Mouse (Mus musculus) limb, embryonic 14.5 days (tissue): ENCODE data around the gene 1600014C10Rik. TPM values are rescaled to one million over a fixed set of nuclear protein-coding genes. Genes with fewer than 3 reads are reported as not detected.

Experiments used
- ATAC-seq: fragments of 200-750 bp; cut with Nextera tagmentation; 2 replicates; pipeline ENCODE4 v1.8.0; 2017; ENCODE audit warnings: low read depth, moderate number of reproducible peaks, moderate TSS enrichment; ENCODE audit not compliant: low FRiP score
- DNase-seq: peaks from one replicate; pipeline ENCODE4 v3.0.0-alpha.2; 2015; ENCODE audit warnings: low spot score
- H3K27ac ChIP-seq: fragments of 300-500 bp; sonication (generic); replicated peaks from 2 replicates; pipeline ENCODE4 v1.5.1; 2014; ENCODE audit warnings: low read depth, mild to moderate bottlenecking, low read length, moderate library complexity, mixed read lengths
- H3K27me3 ChIP-seq: fragments of 300-500 bp; sonication (generic); 2 replicates; pipeline ENCODE4 v1.6.1; 2014; ENCODE audit warnings: low read length, mixed read lengths; ENCODE audit not compliant: control insufficient read depth, insufficient read depth
- H3K36me3 ChIP-seq: fragments of 300-500 bp; sonication (generic); 2 replicates; pipeline ENCODE4 v1.6.1; 2014; ENCODE audit warnings: mild to moderate bottlenecking, low read length, moderate library complexity, mixed read lengths; ENCODE audit not compliant: control insufficient read depth, insufficient read depth
- H3K4me1 ChIP-seq: fragments of 300-500 bp; sonication (generic); 2 replicates; pipeline ENCODE4 v1.6.1; 2014; ENCODE audit warnings: antibody characterized with exemption, low read length, mixed read lengths; ENCODE audit not compliant: control insufficient read depth, insufficient read depth
- H3K4me2 ChIP-seq: fragments of 300-500 bp; sonication (generic); replicated peaks from 2 replicates; pipeline ENCODE4 v1.6.1; 2014; ENCODE audit warnings: low read depth, mild to moderate bottlenecking, low read length, moderate library complexity; ENCODE audit not compliant: severe bottlenecking
- H3K4me3 ChIP-seq: fragments of 300-500 bp; sonication (generic); replicated peaks from 2 replicates; pipeline ENCODE4 v1.5.1; 2014; ENCODE audit warnings: low read length
- H3K9ac ChIP-seq: fragments of 300-500 bp; sonication (generic); 2 replicates; pipeline ENCODE4 v1.6.1; 2014; ENCODE audit warnings: mild to moderate bottlenecking, low read depth, low read length, moderate library complexity; ENCODE audit not compliant: severe bottlenecking
- H3K9me3 ChIP-seq: fragments of 300-500 bp; sonication (generic); 2 replicates; pipeline ENCODE4 v1.6.1; 2016; ENCODE audit warnings: low read length; ENCODE audit not compliant: control insufficient read depth
- POLR2A ChIP-seq: fragments of 200-500 bp; IDR thresholded peaks from 2 replicates; pipeline ENCODE4 v1.8.0; 2012; ENCODE audit warnings: inconsistent platforms, mild to moderate bottlenecking, moderate library complexity, borderline replicate concordance; ENCODE audit not compliant: insufficient read depth, insufficient read length; ENCODE audit errors: extremely low read depth
- WGBS: fragments of 180-500 bp; shearing (Covaris S2); extraction: QIAGEN DNeasy Blood & Tissue Kit; methylation state at CpG from one replicate; pipeline ENCODE4 v1.1.7; 2014; 5-methylcytosine and 5-hydroxymethylcytosine counted together
- polyA plus RNA-seq, 2 experiments: library from polyadenylated mRNA; depleted of rRNA in 1 of 2; stranded (reverse) in 1 of 2; unstranded in 1 of 2; fragments of >200 nt; fragmentation: Nextera tagmentation in 1 of 2; extraction: Ambion mirVana in 1 of 2; gene quantifications; 2 replicates each; pipeline versions ENCODE4 v1.2.1 to v1.2.3; 2012 to 2014

The 1600014C10Rik gene
- polyA plus RNA-seq, 2 experiments, result 11.4 to 15.8 TPM

DNA sequence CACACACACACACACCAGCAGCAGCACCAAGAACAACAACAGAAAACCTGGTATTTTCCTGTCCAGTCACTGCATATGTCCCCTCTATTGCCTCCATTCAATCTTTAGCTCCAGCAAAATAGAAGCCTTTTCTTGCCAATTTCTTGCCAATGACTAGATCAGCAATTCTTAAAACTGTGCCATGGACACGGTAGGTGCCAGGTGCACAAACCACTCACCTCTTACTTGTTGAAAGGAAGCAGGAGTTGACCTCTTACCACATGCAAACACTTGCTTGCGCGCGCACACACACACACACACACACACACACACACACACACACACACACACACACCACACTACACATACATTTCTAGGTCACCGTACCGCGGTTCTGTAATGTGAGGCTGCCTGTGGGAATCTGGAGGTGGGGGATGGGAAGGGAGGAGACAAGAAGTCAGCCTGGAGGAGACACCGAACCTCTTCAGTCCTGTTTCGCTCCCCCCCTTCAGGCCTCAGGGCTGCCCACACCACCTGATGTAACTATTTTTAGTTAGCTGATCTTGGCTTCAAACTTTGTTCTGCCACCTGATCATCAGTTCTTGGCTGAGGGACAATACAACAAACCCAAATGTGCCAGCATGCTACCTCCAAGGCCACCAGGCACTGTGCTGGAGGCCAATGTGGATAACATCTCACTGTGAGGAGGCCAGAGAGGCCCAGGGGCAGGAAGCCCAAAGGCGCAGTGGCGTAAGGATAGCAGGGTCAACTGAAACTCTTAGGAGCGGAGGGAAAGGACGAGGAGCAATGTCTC is 41.8 kb downstream of the 1600014C10Rik start:
- Histone ChIP-seq H3K4me1 (peaks cover 14% of the 10 kb centered on the region; the same call in 1 of the 2 replicates), H3K9me3 (no peaks in the 10 kb centered on the region), H3K27me3 (no peaks in the 10 kb centered on the region), H3K9ac (no peak overlapping the region), H3K4me3 (no peak overlapping the region), H3K4me2 (no peak overlapping the region), H3K27ac (no peak overlapping the region), H3K36me3 (peaks cover 6% of the 10 kb centered on the region)
- WGBS, result 83% methylated on average over 13 of the region's 13 CpGs
- ATAC-seq, result no peak
- DNase-seq, result no peak
- TF ChIP-seq POLR2A, result no peak

GRCm38 (mm10) chr7:38226226-38226625 is 43.2 kb downstream of the 1600014C10Rik start:
- no peak for ATAC-seq
- whole genome bisulfite sequencing, result 70% methylated on average over 2 of the region's 2 CpGs
- H3K27me3 ChIP-seq, result no peaks in the 10 kb centered on the region
- peak overlapping the region; percentile 82; the same call in 1 of the 2 replicates for H3K4me2 ChIP-seq
- no peak overlapping the region for H3K9ac ChIP-seq
- H3K27ac ChIP-seq, result no peak overlapping the region
- no peaks in the 10 kb centered on the region; the same call in 1 of the 2 replicates for H3K36me3 ChIP-seq
- no peaks in the 10 kb centered on the region for H3K9me3 ChIP-seq
- DNase-seq, result no peak
- H3K4me3 ChIP-seq, result peak overlapping the region; percentile 61; the same call in 1 of the 2 replicates
- H3K4me1 ChIP-seq, result peaks cover 14% of the 10 kb centered on the region; the same call in 1 of the 2 replicates
- TF ChIP-seq POLR2A, result no peak

DNA sequence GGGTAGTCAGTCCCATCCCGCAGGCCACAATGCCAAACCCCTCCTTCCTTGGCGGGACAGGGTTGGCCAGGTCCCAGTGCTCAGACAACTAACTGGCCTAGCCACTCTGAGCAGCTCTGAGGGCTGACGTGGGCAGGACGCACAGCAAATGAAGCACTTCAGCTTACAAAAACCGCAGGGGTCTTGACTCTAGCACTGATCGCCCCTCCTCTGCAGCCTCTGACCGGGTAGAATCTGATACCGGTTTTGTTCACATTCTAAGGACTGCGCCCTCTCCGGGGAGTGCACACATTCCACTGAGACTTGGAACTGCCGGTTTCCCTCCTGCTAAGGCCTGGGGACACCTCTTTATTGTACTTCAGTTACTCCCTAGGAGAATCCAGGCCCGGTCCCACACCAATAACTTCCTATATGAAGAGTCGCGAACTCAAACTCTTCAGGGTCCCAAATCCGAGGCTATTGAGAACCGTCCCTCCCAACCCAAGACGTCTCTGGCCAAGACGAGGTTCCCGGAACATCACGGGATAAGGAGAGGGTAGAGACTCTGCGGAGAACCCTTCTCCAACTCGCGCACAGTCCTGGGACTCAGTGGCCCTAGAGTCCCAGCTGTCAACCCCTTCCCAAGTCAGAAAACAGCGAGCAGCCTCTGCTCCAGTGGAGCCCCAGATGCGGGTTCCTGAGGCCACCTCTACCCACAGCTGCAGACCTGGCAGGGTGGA is 44.3 kb downstream of the 1600014C10Rik start:
- H3K9ac ChIP-seq, result peak overlapping the region; percentile 66
- no peak for TF ChIP-seq POLR2A
- peak overlapping the region; percentile 61 for H3K4me3 ChIP-seq
- H3K4me2 ChIP-seq, result peak overlapping the region; percentile 82
- peak overlapping the region; percentile 75 for H3K27ac ChIP-seq
- H3K36me3 ChIP-seq, result no peaks in the 10 kb centered on the region
- H3K4me1 ChIP-seq, result peaks cover 14% of the 10 kb centered on the region; the same call in 1 of the 2 replicates
- no peaks in the 10 kb centered on the region for H3K9me3 ChIP-seq
- no peaks in the 10 kb centered on the region for H3K27me3 ChIP-seq
- DNase-seq, result peak; percentile 56
- WGBS, result under 1% methylated on average over 25 of the region's 25 CpGs
- peak; percentile 66 for ATAC-seq

- Histone ChIP-seq H3K4me2 (peak within 1 kb of the TSS; percentile 82), H3K9me3 (no peaks in the 10 kb centered on the region), H3K4me3 (peak within 1 kb of the TSS; percentile 61), H3K4me1 (peaks cover 14% of the 10 kb centered on the region; the same call in 1 of the 2 replicates), H3K36me3 (no peaks in the 10 kb centered on the region), H3K27me3 (no peaks in the 10 kb centered on the region), H3K27ac (peak within 1 kb of the TSS; percentile 75), H3K9ac (peak within 1 kb of the TSS; percentile 66)
- 1% methylated on average over 31 of the region's 36 CpGs for WGBS
- DNase-seq (peak; percentile 94), ATAC-seq (peak; percentile 97)
- TF ChIP-seq POLR2A, result 0 out of 2 replicates have a peak, but pooled peaks have one; percentile 52
Observed at GRCm38 (mm10) chr7:38227900-38228298, 44.9 kb downstream of the 1600014C10Rik start, which contains the start of gene Plekhf1. TSS of gene Plekhf1 (minus strand) at chr7:38228016.

DNA sequence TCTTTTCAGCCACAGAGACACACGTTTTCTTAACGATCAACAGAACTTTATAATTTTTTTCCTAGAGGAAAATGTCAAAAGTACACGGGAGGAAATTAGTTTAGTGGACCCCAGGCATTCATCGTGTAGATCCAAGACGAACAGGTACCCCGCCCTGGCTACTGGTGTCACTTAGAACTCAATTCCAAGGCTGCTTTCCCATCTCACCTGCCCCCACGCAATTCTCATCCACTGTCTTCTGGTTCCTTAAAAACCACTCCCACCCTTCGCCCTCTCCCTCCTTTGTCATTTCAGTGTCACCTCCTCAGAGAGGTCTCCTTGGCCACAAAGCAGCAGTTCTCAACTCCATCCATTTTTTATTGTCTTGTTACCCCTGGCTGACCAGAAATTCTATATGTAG is 45.3 kb downstream of the 1600014C10Rik start:
- no peak overlapping the region for H3K27ac ChIP-seq

More for the DNA sequence above, 45.3 kb downstream of the 1600014C10Rik start:
- no peaks in the 10 kb centered on the region for H3K36me3 ChIP-seq
- no peak for TF ChIP-seq POLR2A
- peak overlapping the region; percentile 82 for H3K4me2 ChIP-seq
- 18% methylated on average over 8 of the region's 8 CpGs for WGBS
- no peak for ATAC-seq
- DNase-seq, result no peak
- H3K4me1 ChIP-seq, result peaks cover 14% of the 10 kb centered on the region; the same call in 1 of the 2 replicates
- 0 out of 2 replicates have a peak overlapping the region, but pooled peaks have one; percentile 36 for H3K9ac ChIP-seq
- H3K4me3 ChIP-seq, result peak overlapping the region; percentile 61
- no peaks in the 10 kb centered on the region for H3K9me3 ChIP-seq
- no peaks in the 10 kb centered on the region for H3K27me3 ChIP-seq
